Mouse (Mus musculus) liver, adult 2 months (tissue): ENCODE measurements around the gene Tead3.

ENCODE experiments used
- CTCF ChIP-seq: fragments of 200-500 bp; IDR thresholded peaks from 2 replicates; pipeline ENCODE4 v1.5.1; 2011; ENCODE audit warnings: low read depth, low read length, control low read depth
- POLR2A ChIP-seq: fragments of 200-500 bp; IDR thresholded peaks from 2 replicates; pipeline ENCODE4 v1.6.1; 2011; ENCODE audit warnings: low read length, control low read depth; ENCODE audit not compliant: insufficient read depth; ENCODE audit errors: extremely low read depth

DNA sequence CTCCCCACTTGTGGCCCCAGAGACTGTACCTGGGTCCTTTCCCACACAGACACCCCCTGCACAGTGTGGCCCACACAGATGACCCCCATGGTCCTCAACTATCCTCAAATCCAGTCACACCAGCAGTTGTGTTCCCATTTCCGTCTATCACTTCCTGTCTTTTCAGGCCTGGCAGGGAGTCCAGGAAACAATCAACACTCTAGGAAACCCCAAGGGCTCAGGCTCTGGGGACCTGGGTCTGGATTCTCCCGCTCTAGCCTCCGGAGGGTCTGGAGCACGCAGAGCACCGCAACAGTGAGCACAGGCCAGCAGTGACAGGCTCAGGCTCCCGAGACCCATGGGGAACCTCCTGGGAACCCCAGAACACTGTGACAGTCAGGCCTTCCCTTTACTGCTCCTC lies 2.4 kb downstream of the Tead3 start:
- TF ChIP-seq CTCF (no peak), POLR2A (no peak)
